Mouse (Mus musculus): ENCODE data around the gene Ctnna3. TPM values are rescaled to one million over a fixed set of nuclear protein-coding genes. Genes with fewer than 3 reads are reported as not detected.
A peak's percentile ranks its signal among the peaks of the same experiment; 100 is the strongest.

Gene Ctnna3
- polyA plus RNA-seq, 1 experiment from 2014 or later: not detected

DNA sequence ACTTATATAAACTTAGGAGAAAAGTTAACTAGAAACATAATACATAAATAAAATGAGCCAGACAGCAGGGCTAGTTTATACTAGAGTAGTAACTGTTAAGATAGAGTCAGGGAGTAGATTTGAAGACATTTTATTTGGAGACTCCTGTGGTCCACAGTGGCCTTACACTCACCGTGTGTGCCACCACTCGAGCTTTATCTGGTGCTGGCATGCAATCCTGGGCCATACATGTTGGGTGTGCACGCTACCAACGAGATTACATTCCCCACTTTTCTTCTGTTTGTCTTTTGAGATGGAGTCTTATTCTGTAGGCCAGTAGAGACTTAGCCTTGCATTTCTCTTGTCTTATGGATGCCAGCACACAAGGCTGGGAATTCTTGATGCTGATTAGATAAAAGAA, 24.0 kb downstream of the Ctnna3 start:
- no peaks in the 10 kb centered on the region for H3K27me3 ChIP-seq
- TF ChIP-seq CTCF (IDR thresholded peaks at IDR 0.05): no peak
- ChIA-PET CTCF (no interaction called here), POLR2A (no interaction called here)
- in situ Hi-C loops (cut with MboI; ENCODE audit: low pct_unique_long_range_greater_than_20kb): no loop called here
- DNase-seq (ENCODE audit: low read depth, low spot score): no peak
- no peak for ATAC-seq

DNA sequence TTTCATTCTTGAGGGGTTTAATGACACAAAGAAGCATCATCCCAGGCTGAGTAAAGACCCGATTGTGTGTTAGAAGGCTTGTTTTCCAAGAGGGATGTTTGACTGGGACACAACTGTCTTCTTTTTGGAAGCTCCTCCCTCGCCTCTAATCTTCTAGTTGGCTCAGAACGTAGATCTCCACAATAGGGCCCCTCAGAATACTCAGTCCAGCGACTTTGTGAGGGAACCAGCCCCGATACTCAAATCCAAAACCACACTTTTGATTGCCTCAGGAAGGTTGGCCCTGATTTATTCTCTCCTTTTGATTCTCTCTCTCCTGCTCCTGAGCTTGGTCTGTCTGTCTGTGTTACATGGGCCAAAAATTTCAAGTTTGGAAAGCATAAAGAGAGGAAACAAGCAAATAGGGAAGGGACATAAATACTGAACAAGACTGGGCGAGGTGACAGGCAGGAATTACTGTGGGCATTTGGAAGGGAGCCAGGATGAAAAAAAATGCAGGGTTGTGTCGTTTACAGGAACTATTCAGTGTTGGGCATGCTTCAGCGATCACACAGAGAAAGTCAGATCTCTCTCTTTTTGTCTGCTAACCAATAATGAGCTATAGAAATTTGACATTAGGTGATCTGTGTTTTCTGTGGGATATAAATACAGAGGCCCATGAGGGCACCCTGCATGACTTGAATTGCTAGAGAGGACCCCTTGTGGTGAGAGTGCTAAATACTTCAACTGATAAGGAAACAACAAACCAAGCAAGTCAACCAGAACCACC, 25.4 kb downstream of the Ctnna3 start:
- in situ Hi-C loops (cut with MboI; ENCODE audit: low pct_unique_long_range_greater_than_20kb): no loop called here
- POLR2A ChIA-PET: no interaction called here
- DNase-seq (ENCODE audit: low read depth, low spot score) (peak; percentile 54), ATAC-seq (peak; percentile 79)
- H3K27me3 ChIP-seq: no peaks in the 10 kb centered on the region
- CTCF ChIA-PET: interaction anchor here (0.6 to 1.6 kb wide), 3 partner anchors 27 to 572 kb away, joined by 3 to 9 read pairs (median 4); no protein-coding TSS in a partner anchor
- peak; percentile 40 for TF ChIP-seq CTCF (IDR thresholded peaks at IDR 0.05)

DNA sequence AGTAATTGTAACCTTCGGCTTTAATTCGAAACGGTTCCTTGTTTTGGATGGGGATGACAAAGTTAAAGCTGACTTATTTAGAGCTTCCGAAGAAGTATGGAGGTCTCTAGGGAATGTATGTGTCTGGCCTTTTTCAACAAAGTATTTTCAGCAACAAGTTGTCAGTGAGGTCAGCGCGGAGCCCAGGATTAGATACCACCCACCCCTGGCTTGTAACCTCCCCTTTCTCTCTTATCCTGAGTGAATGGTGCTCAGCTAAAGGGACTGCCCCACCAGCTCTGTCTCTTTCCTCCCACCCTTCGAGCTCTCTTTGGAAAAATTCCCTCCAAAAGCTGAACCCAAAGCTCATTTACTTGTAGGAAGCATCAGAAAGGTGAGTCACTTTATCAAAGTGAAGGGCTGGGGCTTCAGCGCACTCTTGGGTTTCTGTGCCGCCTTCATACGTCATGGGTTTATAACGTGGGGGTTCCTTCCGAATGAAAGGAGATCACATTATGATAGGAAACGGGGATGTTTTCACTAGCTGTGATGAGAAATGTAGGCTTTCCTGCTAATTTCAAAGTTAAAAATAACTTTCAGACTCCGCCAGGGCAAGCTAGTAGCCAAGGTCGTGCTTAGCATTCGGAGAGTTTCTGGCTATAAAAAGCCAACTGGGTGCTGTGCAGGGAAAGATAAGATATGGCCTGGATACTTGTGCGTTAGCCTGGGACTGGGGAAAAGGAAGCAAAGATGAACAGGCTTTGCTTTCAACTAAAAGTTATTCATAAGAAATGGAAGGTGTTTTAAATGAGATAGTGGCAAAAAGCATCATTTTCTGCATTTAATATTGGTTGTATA, 27.6 kb downstream of the Ctnna3 start:
- H3K27me3 ChIP-seq: no peaks in the 10 kb centered on the region
- in situ Hi-C loops (cut with MboI; ENCODE audit: low pct_unique_long_range_greater_than_20kb): no loop called here
- DNase-seq (ENCODE audit: low read depth, low spot score) (no peak), ATAC-seq (no peak)
- ChIA-PET CTCF (interaction anchor here (1.0 to 1.5 kb wide), 2 partner anchors 11 to 149 kb away, joined by 3 read pairs; no protein-coding TSS in a partner anchor), POLR2A (interaction anchor here (1.0 kb wide), 1 partner anchor 28 kb away, joined by 3 read pairs; the partner anchor contains the start of gene Ctnna3)
- no peak for TF ChIP-seq CTCF (IDR thresholded peaks at IDR 0.05)

DNA sequence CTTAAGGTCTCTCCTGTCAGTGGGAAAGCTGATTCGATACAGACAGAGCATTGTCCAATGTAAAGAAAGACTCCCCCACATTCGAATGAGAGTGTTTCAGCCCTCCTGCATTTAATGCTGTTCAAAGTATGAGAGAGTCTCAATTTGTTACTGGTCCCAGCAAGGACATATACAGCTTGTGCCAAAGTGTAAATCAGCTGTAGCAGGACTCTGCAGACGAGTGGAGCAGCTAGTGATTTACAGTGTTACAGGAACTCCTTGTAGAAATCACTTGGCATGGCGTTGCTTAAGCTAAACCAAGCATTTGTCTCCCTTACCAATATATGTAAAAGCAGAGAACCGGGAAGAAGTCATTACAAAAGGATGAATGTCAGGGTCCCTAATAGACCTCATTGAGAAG, 31.0 kb downstream of the Ctnna3 start:
- no peak for TF ChIP-seq CTCF (IDR thresholded peaks at IDR 0.05)
- DNase-seq (ENCODE audit: low read depth, low spot score): no peak
- no peak for ATAC-seq
- in situ Hi-C loops (cut with MboI; ENCODE audit: low pct_unique_long_range_greater_than_20kb): no loop called here
- CTCF ChIA-PET: interaction anchor here (1.7 kb wide), 1 partner anchor 32 kb away, joined by 4 read pairs; the partner anchor contains the start of gene Ctnna3
- H3K27me3 ChIP-seq: no peaks in the 10 kb centered on the region
- POLR2A ChIA-PET: no interaction called here

DNA sequence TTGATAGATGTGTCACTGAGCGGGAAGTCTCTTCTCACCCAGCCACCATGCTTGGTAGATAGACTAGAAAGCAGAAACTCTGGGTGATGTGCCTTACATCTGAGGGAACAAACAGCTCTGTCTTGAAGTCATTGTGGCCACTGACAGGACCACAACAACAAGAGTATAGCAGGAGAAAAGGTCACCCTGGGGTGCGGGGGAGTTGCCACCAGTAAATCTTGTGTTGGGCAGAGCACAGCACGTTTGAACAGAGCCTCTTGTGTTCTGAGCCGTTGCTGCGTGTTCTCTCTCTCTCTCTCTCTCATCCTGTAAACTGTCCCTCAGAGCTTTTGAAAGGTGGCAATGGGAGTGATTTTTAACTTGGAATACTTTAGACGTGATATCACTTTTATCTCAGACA, 42.6 kb downstream of the Ctnna3 start:
- ChIA-PET POLR2A (no interaction called here), CTCF (no interaction called here)
- in situ Hi-C loops (cut with MboI; ENCODE audit: low pct_unique_long_range_greater_than_20kb): no loop called here
- ATAC-seq (no peak), DNase-seq (ENCODE audit: low read depth, low spot score) (no peak)
- no peak for TF ChIP-seq CTCF (IDR thresholded peaks at IDR 0.05)
- no peaks in the 10 kb centered on the region for H3K27me3 ChIP-seq

DNA sequence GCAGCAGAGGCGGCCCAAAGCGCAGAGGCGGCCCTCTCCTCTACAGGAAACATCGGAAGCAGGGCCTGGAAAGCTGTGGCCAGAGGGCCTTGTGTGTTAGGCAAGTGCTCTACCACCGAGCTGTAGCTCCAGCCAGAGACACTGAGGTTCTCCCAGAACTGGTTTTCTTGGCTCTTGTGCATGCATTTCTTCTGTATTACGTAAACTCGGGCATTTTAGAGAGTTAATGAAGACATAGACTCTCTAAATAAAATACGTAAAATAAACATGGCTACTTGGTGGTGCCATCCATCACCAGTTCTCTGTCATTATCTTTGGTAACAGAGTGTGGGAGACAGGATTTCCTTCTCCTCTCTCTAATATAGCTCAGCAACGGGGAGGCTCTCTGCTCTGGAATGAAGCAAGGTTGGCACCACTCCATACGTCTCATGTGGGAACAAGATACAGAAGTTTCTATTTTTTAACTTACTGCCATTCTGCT, 46.3 kb downstream of the Ctnna3 start:
- no peak for TF ChIP-seq CTCF (IDR thresholded peaks at IDR 0.05)
- in situ Hi-C loops (cut with MboI; ENCODE audit: low pct_unique_long_range_greater_than_20kb): loop anchor here (5.0 kb wide), 1 partner anchor 49 kb away; no protein-coding TSS in a partner anchor
- ATAC-seq (no peak), DNase-seq (ENCODE audit: low read depth, low spot score) (no peak)
- H3K27me3 ChIP-seq: no peaks in the 10 kb centered on the region
- POLR2A ChIA-PET: no interaction called here
- CTCF ChIA-PET: no interaction called here

DNA sequence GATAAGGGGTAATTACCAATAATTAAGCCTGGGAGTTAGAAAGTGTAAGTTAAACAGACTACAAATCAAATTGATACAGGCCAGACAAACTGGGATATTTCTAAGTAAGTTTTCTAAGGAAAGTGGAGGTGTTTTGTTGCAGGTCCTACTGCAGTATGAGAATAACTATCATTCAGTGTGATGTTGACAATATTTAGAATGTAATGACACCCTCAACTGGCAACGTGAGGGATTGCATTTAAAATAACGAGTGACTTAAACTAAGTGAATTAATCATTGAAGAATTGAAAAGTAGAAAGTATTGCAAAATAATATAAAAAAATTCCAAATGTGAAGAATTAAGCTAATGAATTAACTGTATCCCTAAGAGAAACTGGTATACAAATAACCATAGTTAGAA, 49.0 kb downstream of the Ctnna3 start:
- in situ Hi-C loops (cut with MboI; ENCODE audit: low pct_unique_long_range_greater_than_20kb): loop anchor here (5.0 kb wide), 1 partner anchor 52 kb away; no protein-coding TSS in a partner anchor
- no peak for DNase-seq (ENCODE audit: low read depth, low spot score)
- ChIA-PET POLR2A (no interaction called here), CTCF (no interaction called here)
- H3K27me3 ChIP-seq: no peaks in the 10 kb centered on the region
- TF ChIP-seq CTCF (IDR thresholded peaks at IDR 0.05): peak; percentile 28
- ATAC-seq: no peak

DNA sequence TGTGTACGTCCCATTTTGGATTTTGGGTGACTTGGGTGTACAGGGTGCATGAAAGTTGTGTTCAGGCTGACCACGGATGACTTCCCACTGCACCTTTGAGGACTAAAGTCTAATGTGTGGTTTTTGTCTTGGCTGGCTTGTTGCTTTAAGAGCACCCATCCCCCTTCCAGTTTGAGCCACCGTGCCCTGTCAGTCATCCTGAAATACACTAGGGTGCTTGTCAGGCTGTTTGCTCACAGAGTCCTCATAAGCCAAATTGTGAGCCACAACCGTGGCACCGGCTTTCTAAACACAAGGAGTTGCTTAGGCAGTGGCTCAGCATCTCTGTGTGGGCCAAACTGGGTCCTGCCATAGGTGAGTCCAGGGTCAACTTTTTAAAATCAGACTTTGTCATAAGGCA, 50.2 kb downstream of the Ctnna3 start:
- ATAC-seq: no peak
- ChIA-PET POLR2A (no interaction called here), CTCF (no interaction called here)
- H3K27me3 ChIP-seq: no peaks in the 10 kb centered on the region
- no peak for TF ChIP-seq CTCF (IDR thresholded peaks at IDR 0.05)
- in situ Hi-C loops (cut with MboI; ENCODE audit: low pct_unique_long_range_greater_than_20kb): no loop called here
- no peak for DNase-seq (ENCODE audit: low read depth, low spot score)

GRCm38 (mm10) chr10:63488346-63488745, 58.4 kb downstream of the Ctnna3 start:
- H3K27me3 ChIP-seq: no peaks in the 10 kb centered on the region
- ChIA-PET POLR2A (no interaction called here), CTCF (no interaction called here)
- no peak for ATAC-seq
- no peak for DNase-seq (ENCODE audit: low read depth, low spot score)
- TF ChIP-seq CTCF (IDR thresholded peaks at IDR 0.05): no peak
- in situ Hi-C loops (cut with MboI; ENCODE audit: low pct_unique_long_range_greater_than_20kb): no loop called here

DNA sequence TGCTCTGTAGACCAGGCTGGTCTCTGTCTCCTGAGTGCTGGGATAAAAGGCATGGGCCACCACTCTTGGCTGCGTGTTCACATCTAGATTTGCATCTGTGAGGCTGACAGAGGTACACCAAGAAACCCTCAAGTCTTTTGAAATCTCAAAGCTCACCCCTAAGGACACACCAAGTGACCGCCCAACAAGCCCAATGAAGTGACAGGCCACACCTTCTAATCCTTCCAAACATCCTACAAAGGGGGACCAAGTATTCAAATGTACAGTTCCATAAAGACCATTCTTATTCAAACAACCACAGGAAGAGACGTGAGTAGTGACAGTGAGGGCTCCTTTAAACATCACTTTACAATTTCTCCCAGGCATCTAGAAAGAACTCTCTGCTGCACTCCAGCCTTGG, 94.1 kb downstream of the Ctnna3 start:
- no peak for TF ChIP-seq CTCF (IDR thresholded peaks at IDR 0.05)
- no peak for DNase-seq (ENCODE audit: low read depth, low spot score)
- ChIA-PET POLR2A (no interaction called here), CTCF (no interaction called here)
- in situ Hi-C loops (cut with MboI; ENCODE audit: low pct_unique_long_range_greater_than_20kb): no loop called here
- ATAC-seq: no peak
- H3K27me3 ChIP-seq: no peaks in the 10 kb centered on the region

GRCm38 (mm10) chr10:63526027-63526426, 96.1 kb downstream of the Ctnna3 start:
- ChIA-PET POLR2A (interaction anchor here (0.5 kb wide), 1 partner anchor 10 kb away, joined by 3 read pairs; no protein-coding TSS in a partner anchor), CTCF (no interaction called here)
- in situ Hi-C loops (cut with MboI; ENCODE audit: low pct_unique_long_range_greater_than_20kb): no loop called here
- DNase-seq (ENCODE audit: low read depth, low spot score) (no peak), ATAC-seq (no peak)
- no peak for TF ChIP-seq CTCF (IDR thresholded peaks at IDR 0.05)
- H3K27me3 ChIP-seq: no peaks in the 10 kb centered on the region
